ENCODE assay signal across 13 mouse cellular contexts in the genomic region with DNA sequence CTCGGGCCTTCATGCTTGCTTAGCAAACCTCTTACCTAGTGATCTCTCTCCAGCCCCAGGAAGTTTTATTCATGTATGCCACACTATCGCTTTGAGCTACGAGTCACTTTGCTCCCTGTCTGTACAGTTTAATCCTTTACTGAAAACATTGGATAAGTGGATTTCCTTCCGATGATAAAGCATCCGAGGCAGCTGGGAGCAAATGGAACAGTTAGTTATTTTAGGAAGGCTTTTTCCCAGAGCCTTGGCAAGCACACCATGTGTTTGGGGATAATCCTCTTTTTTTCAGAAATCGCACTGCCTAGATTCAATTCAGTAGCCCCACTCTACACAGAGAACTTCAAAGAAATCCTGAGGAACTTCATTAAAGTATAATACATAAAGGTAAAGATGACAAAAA.
A peak's percentile ranks its signal among the peaks of the same experiment; 100 is the strongest.
DNase-seq lines count a peak whose midpoint lies in the region; ATAC-seq and TF ChIP-seq lines count a peak whose summit lies in the region.
"Had no signal": no experiment of that assay in that cellular context is flagged by ENCODE, and none has a peak within 500 bp of the region (broad histone marks: within the 10 kb centered on the region; RNA-seq: fewer than 3 reads in every experiment).

No protein-coding gene starts in this region.

- DNase-seq in forebrain, embryonic 14.5 days (ENCODE audit: low spot score), result peak; percentile 24
- DNase-seq in forebrain, embryonic 10.5 days (ENCODE audit: extremely low spot score, low spot score), result no peak
- DNase-seq in layer of hippocampus, adult 2 months (ENCODE audit: low spot score in 2 of 2), result peak; percentile 23 to 29
- DNase-seq in layer of hippocampus, postnatal 10 days (ENCODE audit: low spot score in 2 of 2), result no peak
- DNase-seq in right cerebral cortex, adult 18-20 months, result peak; percentile 5
- DNase-seq in right cerebral cortex, postnatal 4 days, result no peak
- DNase-seq in right cerebral cortex, postnatal 25 days, result peak; percentile 10
- DNase-seq in gastrocnemius, adult 18-20 months (ENCODE audit: low spot score), result no peak
- DNase-seq: cerebellum, adult 9-11 months; gastrocnemius, postnatal 25 days; kidney, adult 9 months; lung, postnatal 10 days had no signal

- no peak overlapping the region for H3K9ac ChIP-seq in forebrain, embryonic 14.5 days (ENCODE audit: low read length)

- H3K27ac ChIP-seq in forebrain, embryonic 14.5 days (ENCODE audit: low read depth, low read length), result no peak overlapping the region
- H3K27ac ChIP-seq in forebrain, embryonic 10.5 days, result no peak overlapping the region
- H3K27ac ChIP-seq in layer of hippocampus, adult 2 months, result no peak overlapping the region

- no peaks in the 10 kb centered on the region for H3K36me3 ChIP-seq in forebrain, embryonic 14.5 days (ENCODE audit: control insufficient read depth, insufficient read depth, low read length)
- no peaks in the 10 kb centered on the region for H3K36me3 ChIP-seq in forebrain, embryonic 10.5 days (replicated peaks)

- TF ChIP-seq CTCF in layer of hippocampus, adult 2 months (conservative IDR thresholded peaks at IDR 0.05), result no peak

- ATAC-seq in forebrain, embryonic 14.5 days, result no peak

- H3K27me3 ChIP-seq in forebrain, embryonic 14.5 days (replicated peaks; ENCODE audit: control insufficient read depth, insufficient read depth, low read length), result no peaks in the 10 kb centered on the region
- H3K27me3 ChIP-seq in forebrain, embryonic 10.5 days (ENCODE audit: poor library complexity, severe bottlenecking), result no peaks in the 10 kb centered on the region

- WGBS in forebrain, embryonic 14.5 days, result 15% methylated on average over 6 of the region's 6 CpGs
- WGBS in forebrain, embryonic 10.5 days, result 50% methylated on average over 6 of the region's 6 CpGs

- H3K4me3 ChIP-seq in forebrain, embryonic 14.5 days (ENCODE audit: low read depth, low read length), result no peak overlapping the region
- no peak overlapping the region for H3K4me3 ChIP-seq in forebrain, embryonic 10.5 days
- H3K4me3 ChIP-seq in layer of hippocampus, adult 2 months, result no peak overlapping the region

- 0 out of 2 replicates have a peak, but pooled peaks cover 3% of the 10 kb centered on the region for H3K4me1 ChIP-seq in forebrain, embryonic 14.5 days (ENCODE audit: control insufficient read depth, insufficient read depth, low read length)
- H3K4me1 ChIP-seq in forebrain, embryonic 10.5 days, result peaks cover 6% of the 10 kb centered on the region; the same call in 1 of the 2 replicates

- no peaks in the 10 kb centered on the region for H3K9me3 ChIP-seq in forebrain, embryonic 14.5 days (replicated peaks; ENCODE audit: control insufficient read depth, low read length)
- no peaks in the 10 kb centered on the region for H3K9me3 ChIP-seq in forebrain, embryonic 10.5 days

- no peak overlapping the region for H3K4me2 ChIP-seq in forebrain, embryonic 14.5 days (ENCODE audit: low read length)
- H3K4me2 ChIP-seq: liver, embryonic 11.5 days had no signal

Comparison
In these comparisons a context has a peak if more than half of its experiments do, and no peak if none do; other contexts are left out.
1. DNase-seq: peak in forebrain, embryonic 14.5 days (single experiment), layer of hippocampus, adult 2 months (2 of 2), right cerebral cortex, adult 18-20 months (single experiment) and right cerebral cortex, postnatal 25 days (single experiment); none in forebrain, embryonic 10.5 days (single experiment), layer of hippocampus, postnatal 10 days (0 of 2), right cerebral cortex, postnatal 4 days (single experiment) and gastrocnemius, adult 18-20 months (single experiment).